25 mouse cellular contexts compared by ENCODE assay signal in genomic region chr13:13961046-13961445, GRCm38 (mm10).
"Had no signal": no experiment of that assay in that cellular context is flagged by ENCODE, and none has a peak within 500 bp of the region (broad histone marks: within the 10 kb centered on the region; RNA-seq: fewer than 3 reads in every experiment).

No protein-coding gene starts in this region.

- H3K27ac ChIP-seq: heart, embryonic 10.5 days; hindbrain, embryonic 13.5 days; hindbrain, embryonic 15.5 days; hindbrain, postnatal 0 days; layer of hippocampus, adult 2 months; left cerebral cortex, adult 2 months; limb, embryonic 10.5 days; limb, embryonic 12.5 days; liver, embryonic 13.5 days; liver, embryonic 15.5 days had no signal

- DNase-seq: gastrocnemius, postnatal 14 days; gastrocnemius, postnatal 36 days; heart, adult 11 months; heart, adult 2 months; heart, postnatal 10 days; kidney, adult 11 months; kidney, adult 2 months; kidney, adult 9 months; kidney, postnatal 10 days; kidney, postnatal 25 days; kidney, postnatal 4 days; liver; liver, embryonic 13.5 days; liver, postnatal 0 days had no signal

- H3K4me1 ChIP-seq: hindbrain, embryonic 13.5 days; limb, embryonic 12.5 days had no signal

- H3K4me2 ChIP-seq: hindbrain, embryonic 13.5 days; hindbrain, embryonic 15.5 days; limb, embryonic 12.5 days; liver, embryonic 11.5 days; liver, embryonic 13.5 days; liver, embryonic 15.5 days had no signal

- H3K9me3 ChIP-seq: heart, embryonic 10.5 days; hindbrain, embryonic 13.5 days; hindbrain, embryonic 15.5 days; limb, embryonic 10.5 days; limb, embryonic 12.5 days; liver, embryonic 13.5 days; liver, embryonic 15.5 days had no signal

- H3K4me3 ChIP-seq: heart, adult 2 months; heart, embryonic 10.5 days; hindbrain, embryonic 13.5 days; hindbrain, embryonic 15.5 days; layer of hippocampus, adult 2 months; left cerebral cortex, adult 2 months; limb, embryonic 10.5 days; limb, embryonic 12.5 days; liver, embryonic 13.5 days; liver, embryonic 15.5 days had no signal

- H3K9ac ChIP-seq: hindbrain, embryonic 13.5 days; hindbrain, embryonic 15.5 days; limb, embryonic 12.5 days; liver, embryonic 13.5 days; liver, embryonic 15.5 days; liver, postnatal 0 days had no signal

- ATAC-seq: hindbrain, postnatal 0 days; intestine, embryonic 16.5 days; liver, postnatal 0 days had no signal

- H3K27me3 ChIP-seq: hindbrain, embryonic 13.5 days; hindbrain, embryonic 15.5 days; limb, embryonic 12.5 days; liver, embryonic 13.5 days; liver, embryonic 15.5 days had no signal

- H3K36me3 ChIP-seq: hindbrain, embryonic 15.5 days had no signal
